Mouse (Mus musculus): Measurements from ENCODE around the gene Bpifb5.
"Not testable (repeated sequence)": the region's sequence is repeated elsewhere in the genome, so short reads cannot be mapped to it uniquely, and the experiment has no call there.

Bpifb5 gene

DNA sequence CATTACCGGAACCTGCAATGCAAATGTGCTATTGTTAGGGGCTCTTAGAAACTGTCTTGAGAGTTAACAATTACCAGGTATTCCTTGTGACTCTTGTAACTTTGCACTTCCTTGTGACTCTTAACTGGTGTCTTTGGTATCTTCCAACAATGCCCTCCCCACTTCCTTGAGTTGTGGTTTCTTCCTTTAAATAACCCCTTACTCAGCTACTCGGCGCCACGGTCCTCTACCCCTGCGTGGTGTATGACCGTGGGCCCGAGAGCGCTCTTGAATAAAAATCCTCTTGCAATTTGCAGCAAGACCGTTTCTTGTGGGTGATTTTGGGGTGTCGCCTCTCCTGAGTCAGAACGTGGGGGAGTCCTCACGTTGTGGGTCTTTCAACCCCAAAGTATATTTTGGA is 19.2 kb downstream of the Bpifb5 start:
- DNase-seq: not testable (repeated sequence)

DNA sequence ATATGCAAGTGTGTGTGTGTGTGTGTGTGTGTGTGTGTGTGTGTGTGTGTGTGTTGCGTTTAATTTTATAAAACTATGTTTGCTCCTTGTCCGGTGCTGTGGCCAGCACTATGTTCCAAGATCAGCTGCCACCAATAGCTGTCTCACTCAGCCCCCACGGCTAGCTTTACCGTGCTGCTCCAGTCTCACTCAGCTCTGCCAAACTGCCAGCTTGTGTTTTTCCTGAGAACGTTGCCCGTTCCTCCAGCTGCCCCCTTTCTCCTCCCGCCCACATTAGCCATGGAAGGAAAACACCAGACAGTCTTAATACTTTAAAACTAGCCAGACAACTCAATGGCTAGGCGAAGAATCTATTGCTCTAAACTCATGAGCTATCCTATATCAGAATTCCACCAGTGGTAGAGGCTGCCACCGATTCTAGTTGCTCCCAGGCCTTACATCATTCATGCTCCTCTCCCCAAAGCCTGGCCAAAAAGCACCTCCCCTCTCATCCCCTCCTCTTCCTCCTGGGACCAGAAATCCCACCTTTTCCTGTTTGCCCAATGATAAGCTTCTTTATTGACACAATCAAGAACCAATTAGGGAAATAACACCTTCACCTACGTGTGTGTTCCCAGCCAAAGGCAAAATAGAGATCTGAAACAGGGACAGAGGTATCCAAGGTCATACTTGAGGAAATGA is 20.0 kb downstream of the Bpifb5 start:
- DNase-seq: peak; percentile 88

DNA sequence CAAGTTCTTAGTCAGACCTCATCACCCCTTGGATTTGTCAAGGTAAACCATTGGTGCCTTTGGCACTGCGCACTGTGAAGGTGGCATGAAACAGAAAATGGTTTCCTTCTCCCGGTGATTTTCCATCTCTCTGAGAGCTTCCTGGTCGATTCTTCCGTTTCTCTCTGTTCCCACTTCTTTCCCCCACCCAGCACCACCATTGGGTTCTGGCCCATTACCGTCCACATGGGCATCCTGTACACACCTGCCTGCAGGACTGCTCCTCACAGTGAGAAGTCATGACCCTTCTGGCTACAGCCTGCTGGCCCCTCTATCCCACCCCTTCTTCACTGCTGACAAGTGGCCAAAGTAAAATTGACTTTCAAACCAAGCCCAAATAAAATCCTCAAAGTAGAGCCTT is 21.8 kb downstream of the Bpifb5 start:
- DNase-seq: no peak

DNA sequence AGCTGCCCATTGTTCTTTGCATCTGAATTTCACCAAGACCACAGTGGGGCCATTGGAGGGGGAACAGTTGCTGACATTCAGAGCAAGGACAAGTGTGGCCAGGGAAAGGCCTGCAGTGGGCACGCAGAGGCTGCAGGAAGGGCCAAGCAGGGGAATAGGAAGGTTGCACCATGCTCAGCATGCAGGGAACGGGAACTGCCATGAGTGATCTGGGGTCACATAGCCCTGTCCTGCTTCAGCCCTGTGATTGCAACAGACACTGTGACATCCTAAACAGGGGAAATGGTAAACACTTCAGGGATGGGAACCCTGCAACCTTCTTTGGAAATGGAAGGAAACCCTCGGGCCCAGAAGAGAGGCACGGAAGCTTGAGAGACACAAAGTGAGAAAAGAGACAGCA is 31.7 kb downstream of the Bpifb5 start:
- DNase-seq: not testable (repeated sequence)

DNA sequence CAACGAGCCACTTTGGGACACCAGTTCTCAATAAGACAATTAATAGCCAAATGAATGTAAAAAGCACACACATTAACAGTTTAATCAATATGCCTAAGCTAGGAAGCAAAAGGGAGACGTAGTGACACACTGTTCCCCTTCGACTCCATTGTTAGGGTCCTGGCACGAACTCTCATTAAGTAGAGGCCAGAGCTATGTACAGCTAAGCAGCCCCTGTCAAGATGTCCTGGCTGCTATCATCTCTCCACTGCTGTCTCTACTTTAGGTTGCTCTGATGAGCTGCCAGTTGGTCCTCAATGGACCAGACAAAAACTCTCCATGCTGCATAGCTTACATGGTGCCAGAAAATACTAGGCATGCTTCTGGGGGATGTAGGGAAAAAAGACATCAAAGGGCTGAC is 32.2 kb downstream of the Bpifb5 start:
- DNase-seq: no peak

DNA sequence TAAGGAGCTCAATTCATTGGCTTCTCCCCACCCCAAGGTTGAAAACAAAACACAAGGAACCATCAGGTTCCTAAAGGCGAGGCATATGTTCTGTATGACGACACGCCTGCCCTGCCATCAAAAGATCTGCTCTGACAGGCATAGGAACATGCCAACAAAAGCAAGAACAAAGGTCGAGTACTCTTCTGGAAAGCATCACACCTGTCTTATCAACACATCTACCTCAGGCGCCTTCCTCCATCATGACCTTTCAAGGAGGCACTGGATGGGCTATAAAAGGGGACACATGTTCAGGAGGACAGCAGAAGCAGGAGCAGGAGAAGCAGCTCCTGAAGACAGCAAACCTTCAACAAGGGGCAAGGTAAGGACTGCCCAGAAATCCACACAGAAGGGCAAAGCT is 34.0 kb downstream of the Bpifb5 start, which contains the start of gene Bpifb9a:
Gene Bpifb9a (plus strand): TSS at position 301 of the 400 bp plus-strand sequence.
- not testable (repeated sequence) for DNase-seq

DNA sequence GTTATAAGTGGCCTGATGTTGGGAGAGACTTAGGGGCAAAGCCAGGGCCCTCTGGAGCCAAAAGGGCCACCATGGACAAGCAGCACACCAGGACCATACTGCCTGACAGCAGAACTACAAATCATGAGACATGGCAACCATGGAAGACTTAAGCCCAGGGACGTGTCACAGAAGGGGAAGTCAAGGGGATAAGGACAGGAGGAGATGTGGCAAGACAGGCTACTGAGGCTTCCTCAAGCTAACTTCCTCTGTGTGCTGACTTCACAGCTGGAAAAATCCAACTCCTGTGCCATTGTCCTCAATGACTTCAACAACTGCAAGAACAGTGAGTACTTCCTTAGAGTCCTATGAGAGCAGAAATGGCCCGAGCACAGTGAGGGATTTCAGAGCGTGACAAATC is 40.9 kb downstream of the Bpifb5 start:
- DNase-seq: not testable (repeated sequence)

All from cerebellum, postnatal 10 days (tissue).